Mouse (Mus musculus): ENCODE results near the gene Marveld1. TPM values are rescaled to one million over a fixed set of nuclear protein-coding genes. Genes with fewer than 3 reads are reported as not detected.

Marveld1 gene
- polyA plus RNA-seq (2017; shearing (Covaris generic)) = 1 to 10 TPM; 6.8 to 7.5 TPM

GRCm38 (mm10) chr19:42147170-42147768 is at the start of gene Marveld1:
Gene Marveld1, plus strand, starts transcription at chr19:42147400.
- ATAC-seq = peak; percentile 67

- ATAC-seq = no peak
Measured at GRCm38 (mm10) chr19:42099406-42099805, 47.8 kb upstream of the Marveld1 start.

- ATAC-seq = no peak
Measured at GRCm38 (mm10) chr19:42104681-42105080, 42.5 kb upstream of the Marveld1 start.

- no peak for ATAC-seq
Measured at GRCm38 (mm10) chr19:42115783-42116335, 31.3 kb upstream of the Marveld1 start.

DNA sequence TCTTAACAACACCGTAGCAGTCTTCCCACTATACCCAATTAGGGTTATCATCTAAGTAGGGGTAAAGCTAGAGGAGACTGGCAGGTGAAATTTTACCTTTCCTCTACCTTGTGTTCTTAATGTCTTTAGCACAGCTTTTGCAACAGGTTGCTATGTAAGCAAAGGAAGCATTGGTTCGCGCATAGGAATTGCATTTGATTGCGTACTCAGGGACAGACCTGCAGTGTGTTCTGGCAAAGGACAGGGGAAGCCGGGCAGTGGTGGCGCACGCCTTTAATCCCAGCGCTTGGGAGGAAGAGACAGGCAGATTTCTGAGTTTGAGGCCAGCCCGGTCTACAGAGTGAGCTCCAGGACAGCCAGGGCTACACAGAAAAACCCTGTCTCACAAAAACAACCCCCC is 29.1 kb upstream of the Marveld1 start:
- no peak for ATAC-seq

- ATAC-seq = no peak
Measured at GRCm38 (mm10) chr19:42118596-42118995, 28.6 kb upstream of the Marveld1 start.

DNA sequence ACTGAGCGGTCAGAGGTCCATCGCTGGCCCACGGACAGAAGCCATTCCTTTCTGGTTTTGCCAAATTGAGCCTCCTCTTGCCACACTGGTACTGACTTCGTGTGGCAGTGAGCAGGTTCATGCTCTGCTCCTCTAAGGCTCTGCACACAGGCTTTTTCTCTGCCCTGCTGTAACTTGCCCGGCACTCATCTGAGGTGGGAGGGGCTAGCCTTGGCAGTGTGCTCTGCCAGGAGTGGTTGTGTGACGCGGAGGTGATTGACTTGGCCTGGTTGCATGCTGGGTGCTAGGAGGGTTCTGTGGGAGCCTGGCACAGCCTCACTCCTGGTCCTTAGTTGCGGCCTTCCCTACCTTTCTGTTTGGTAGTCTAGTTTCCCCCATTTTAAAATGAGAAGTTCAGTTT is 26.7 kb upstream of the Marveld1 start:
- no peak for ATAC-seq

- no peak for ATAC-seq
Measured at GRCm38 (mm10) chr19:42124684-42125083, 22.5 kb upstream of the Marveld1 start.

GRCm38 (mm10) chr19:42125501-42126218 is 21.5 kb upstream of the Marveld1 start:
- no peak for ATAC-seq

DNA sequence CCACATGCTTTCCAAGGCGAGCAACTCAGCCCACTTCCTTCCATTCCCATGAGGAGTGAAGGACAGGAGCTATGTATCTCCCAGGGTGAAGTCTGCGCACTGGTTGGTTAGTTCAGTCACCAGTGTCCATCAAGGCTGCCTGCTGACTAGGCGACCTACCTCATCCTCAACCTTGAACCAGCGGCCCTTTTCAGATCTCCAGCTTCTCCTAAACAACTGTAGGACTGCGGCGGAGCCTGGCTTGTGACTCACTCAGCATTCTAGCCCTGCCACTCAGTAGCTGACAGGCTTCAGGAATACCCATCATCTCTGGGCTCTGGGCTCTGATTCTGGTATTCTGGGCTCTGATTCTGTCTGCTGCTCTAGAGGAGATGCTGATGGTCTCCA is 21.0 kb upstream of the Marveld1 start:
- no peak for ATAC-seq

DNA sequence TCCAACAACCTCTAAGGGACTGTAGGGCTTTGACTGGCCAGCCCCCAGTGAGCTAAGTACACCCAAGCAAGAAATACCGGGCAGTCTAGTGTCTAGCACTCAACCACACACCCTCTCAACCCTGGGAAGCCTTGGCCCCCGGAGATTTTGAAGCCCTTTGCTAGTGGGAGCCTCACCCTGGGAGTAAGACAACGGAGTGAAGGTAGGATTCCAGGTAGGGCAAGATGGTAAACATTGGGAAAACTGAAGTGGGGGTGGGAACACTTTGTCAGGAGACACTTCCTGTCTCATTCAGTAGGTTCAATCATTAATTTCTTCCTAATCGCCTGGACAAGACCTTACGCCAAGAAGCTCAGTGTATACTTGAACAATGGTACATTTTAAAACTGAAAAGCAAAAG is 20.2 kb upstream of the Marveld1 start:
- no peak for ATAC-seq

GRCm38 (mm10) chr19:42128052-42128740 is 19.0 kb upstream of the Marveld1 start:
- ATAC-seq = no peak

DNA sequence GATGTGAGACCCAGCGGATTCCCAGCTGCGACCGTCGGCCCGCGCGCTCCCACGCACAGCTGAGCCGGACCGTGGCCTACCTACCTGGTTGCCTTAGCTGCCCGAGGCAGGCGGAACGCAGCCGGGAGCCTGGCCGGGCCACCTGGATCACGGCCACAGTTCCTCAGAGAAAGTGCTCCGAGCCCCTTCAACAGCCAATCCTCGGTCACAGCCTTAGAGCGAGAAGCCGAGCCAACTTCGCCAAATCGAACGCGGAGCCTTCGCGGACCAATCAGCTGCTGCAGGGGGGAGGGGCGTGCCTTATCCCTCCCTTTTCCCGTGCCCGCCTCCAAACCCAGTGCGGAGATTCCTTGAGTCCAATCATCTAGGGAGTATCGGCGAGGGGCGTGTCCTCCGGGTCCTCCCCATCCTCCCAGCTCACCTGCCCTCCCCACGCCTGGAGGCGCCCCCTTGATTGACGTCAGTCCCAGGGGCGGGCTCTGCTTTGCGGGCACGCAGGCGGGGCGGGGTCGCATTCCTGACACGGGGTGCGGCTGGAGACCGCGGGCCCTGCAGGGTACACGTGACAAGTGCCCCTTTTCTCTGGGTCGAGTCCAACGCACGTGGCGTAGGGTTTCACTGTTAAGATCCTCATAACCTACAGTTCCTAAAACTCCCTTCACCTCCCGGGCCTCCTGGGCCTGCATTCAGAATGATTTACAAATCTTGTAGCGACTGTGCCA is 18.3 kb upstream of the Marveld1 start, which contains the start of gene Avpi1:
TSS of gene Avpi1 (minus strand) at position 273 of the 722 bp plus-strand sequence.
- peak; percentile 88 for ATAC-seq

DNA sequence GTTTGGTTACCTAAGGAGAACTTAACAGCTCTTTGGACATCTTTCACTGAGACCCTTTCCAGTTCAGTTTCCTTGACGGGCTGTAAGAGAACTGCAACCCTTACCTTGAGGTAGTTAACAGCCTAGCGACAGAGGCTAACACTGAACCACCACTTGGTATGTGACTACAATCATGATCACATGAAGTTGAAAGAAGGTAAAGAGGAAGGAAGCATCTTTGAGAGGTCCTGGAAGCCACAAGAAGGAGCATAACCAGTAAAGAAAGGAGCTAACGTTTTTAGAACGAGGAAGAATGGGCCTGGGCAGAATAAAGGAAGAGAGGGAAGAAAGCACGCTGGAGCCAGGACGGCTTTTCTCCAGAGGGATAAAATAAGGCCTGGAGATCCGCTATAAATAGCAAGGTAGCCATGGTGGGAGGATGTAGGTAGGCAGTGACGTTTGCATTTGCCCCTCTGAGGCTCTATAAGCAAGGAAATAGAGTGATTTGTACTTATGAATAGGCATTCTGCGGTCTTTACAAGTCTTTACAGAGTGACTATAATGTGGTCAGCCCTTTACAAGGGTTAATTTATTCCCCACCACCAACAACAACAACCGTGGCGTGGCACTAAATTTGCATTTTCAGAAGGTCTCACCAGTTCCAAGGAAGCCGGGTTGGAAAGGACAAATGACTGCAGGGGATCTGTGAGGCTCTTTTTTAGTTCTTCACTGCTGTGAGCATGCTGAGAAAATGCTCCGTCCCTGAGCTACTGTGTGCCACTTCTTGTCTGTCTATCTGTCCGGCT is 17.5 kb upstream of the Marveld1 start:
- ATAC-seq = peak; percentile 40

GRCm38 (mm10) chr19:42130294-42130606 is 16.9 kb upstream of the Marveld1 start:
- ATAC-seq = no peak

DNA sequence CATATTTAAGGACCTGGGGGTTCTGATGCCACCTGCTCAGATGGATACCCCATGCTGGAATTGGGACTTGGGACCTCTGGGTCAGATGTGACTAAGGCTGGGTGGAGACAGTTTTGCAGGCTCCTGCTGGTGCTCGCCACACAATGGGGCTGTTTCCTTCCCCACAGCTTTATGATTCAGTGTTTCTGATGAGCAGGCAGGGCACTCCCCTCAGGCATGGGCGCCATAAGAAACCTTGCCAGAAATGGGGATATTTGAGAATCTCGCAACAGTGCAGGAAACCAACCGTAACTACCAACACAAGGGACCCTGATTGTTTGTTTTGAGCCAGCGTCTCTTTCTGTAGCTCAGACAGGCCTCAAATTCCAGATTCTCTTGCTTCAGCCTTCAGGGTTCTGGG is 16.1 kb upstream of the Marveld1 start:
- ATAC-seq = no peak

DNA sequence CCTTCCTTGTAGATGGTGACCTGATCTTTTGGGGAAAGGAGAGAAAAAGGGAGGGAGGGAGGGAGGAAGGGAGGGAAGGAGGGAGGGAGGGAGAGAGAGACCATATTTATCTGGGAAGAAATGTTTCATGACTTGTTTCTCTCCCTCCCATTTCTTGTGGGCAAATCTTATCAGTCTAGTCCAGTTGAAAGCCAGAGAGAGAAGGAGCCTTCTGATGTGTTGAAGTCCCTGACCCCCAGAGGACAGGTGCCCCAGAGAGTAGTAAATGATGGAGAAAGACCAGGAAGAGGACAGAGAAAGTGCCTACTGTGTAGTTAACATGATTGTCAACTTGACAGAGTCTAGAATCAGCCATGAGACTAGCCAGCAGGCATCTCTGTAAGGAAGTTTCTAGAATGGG is 12.1 kb upstream of the Marveld1 start:
- no peak for ATAC-seq

GRCm38 (mm10) chr19:42136126-42136525 is 11.1 kb upstream of the Marveld1 start:
- no peak for ATAC-seq

DNA sequence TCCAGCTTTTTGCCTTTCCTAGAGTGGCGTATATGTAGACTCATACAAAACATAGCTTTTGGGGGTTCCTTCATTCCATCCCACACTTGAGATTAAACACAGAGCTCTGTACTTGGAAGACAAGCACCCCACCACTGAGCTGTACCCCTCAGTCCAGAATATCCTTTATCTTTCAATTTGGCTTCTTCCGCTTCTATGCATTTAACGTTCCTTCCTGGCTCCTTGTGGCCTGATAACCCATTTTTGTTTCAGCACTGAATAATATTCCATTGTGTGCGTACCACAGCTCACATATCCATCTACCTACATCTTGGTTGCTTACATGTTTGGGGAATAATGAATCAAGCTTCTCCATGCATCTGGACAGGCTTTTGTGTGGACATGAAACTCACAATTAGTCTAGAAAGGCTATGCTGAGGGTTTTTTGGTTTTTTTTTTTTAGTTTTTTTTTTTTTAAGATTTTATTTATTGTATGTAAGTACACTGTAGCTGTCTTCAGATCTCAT is 10.0 kb upstream of the Marveld1 start:
- no peak for ATAC-seq

DNA sequence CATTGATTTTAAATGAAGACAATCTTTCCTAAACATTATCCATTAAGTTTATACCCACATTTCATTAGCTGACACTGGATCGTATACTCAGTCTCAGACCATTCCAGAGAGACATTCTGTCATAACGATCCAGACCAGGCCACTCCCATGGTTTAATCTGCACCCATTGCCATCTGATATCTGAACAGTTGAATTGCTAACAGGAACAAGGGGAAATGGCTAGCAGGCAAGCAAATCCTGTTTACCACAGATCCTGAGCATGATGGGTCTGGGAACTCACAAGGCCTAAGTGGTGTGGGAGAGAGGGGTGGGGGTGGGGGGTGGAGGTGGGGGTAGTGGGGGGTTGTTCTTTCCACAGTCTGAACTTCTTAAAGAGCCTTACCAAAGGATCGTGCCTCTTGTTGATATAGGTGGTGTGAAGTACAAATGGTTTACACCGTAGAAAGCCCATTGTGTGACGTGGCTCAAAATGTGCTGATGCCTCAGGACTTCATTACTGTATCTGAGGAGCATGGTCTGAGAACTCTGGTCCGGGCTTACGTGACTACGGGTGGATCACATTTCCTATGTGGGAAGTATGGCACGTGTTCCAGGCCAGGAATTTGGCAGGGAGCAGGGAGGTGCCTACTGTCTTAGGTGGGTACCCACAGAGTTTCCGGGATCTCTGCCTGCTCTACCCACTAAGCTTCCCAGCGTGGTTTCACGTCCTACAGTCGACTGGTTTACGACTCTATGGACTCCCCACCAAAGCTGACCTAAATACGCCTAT is 8.5 kb upstream of the Marveld1 start:
- no peak for ATAC-seq

Data from CD4-positive, CD25-positive, alpha-beta regulatory T cell, adult 4 months (primary cell).